In the genomic region with DNA sequence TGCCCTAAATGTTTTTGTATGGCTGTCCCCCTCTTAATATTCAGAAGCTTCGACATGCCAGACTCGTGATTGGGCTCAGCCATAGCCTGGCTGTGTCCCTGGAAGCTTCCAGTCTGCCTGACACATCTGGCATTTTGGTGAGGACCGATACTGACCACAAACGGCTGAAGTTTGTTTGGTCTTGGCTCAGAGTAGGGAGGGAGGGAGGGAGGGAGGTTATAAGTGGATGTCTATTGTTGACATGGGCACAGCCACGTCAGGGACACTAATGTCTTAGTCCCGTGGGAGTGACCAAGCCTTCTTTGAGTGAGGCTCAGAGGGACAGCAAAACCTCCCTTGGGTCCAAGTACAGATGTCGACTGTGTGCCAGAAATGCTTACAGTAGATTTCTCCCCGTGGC, we compare ENCODE assay signal across 16 mouse cellular contexts.
DNase-seq lines count a peak whose midpoint lies in the region; ATAC-seq lines count a peak whose summit lies in the region.
"Had no signal": no experiment of that assay in that cellular context is flagged by ENCODE, and none has a peak within 500 bp of the region (broad histone marks: within the 10 kb centered on the region; RNA-seq: fewer than 3 reads in every experiment).

No protein-coding gene starts in this region.

- H3K9ac ChIP-seq in kidney, embryonic 16.5 days (replicated peaks; ENCODE audit: low read length) = no peak overlapping the region
- no peak overlapping the region for H3K9ac ChIP-seq in kidney, embryonic 14.5 days (ENCODE audit: low read depth, low read length)
- H3K9ac ChIP-seq: heart, embryonic 13.5 days; lung, embryonic 15.5 days had no signal

- no peaks in the 10 kb centered on the region for H3K9me3 ChIP-seq in kidney, embryonic 16.5 days (ENCODE audit: low read length)
- no peaks in the 10 kb centered on the region for H3K9me3 ChIP-seq in kidney, embryonic 14.5 days (ENCODE audit: control insufficient read depth, low read length)
- H3K9me3 ChIP-seq: heart, embryonic 13.5 days; lung, embryonic 15.5 days; midbrain, embryonic 10.5 days had no signal

- DNase-seq in adrenal gland, adult 2 months = peak; percentile 14
- no peak for DNase-seq in adrenal gland, postnatal 25 days
- peak; percentile 83 for DNase-seq in 416B (ENCODE audit: low read depth)
- peak; percentile 31 for DNase-seq in kidney, postnatal 14 days
- no peak for DNase-seq in layer of hippocampus, adult 18-20 months (ENCODE audit: low spot score in 2 of 2)
- DNase-seq in gastrocnemius, adult 18-20 months (ENCODE audit: low spot score) = no peak
- DNase-seq: adrenal gland, postnatal 10 days; cerebellum, adult 8-10 months; gastrocnemius, postnatal 14 days; thymus, postnatal 36 days had no signal

- no peak overlapping the region for H3K4me3 ChIP-seq in kidney, embryonic 16.5 days (ENCODE audit: low read length)
- no peak overlapping the region for H3K4me3 ChIP-seq in kidney, embryonic 14.5 days (ENCODE audit: low read length)
- H3K4me3 ChIP-seq: erythroblast, embryonic 14.5 days; heart, embryonic 13.5 days; lung, embryonic 15.5 days; midbrain, embryonic 10.5 days had no signal

- H3K4me1 ChIP-seq in kidney, embryonic 16.5 days (ENCODE audit: insufficient read depth, low read length) = peaks cover 7% of the 10 kb centered on the region; the same call in 1 of the 2 replicates
- 0 out of 2 replicates have a peak, but pooled peaks cover 5% of the 10 kb centered on the region for H3K4me1 ChIP-seq in kidney, embryonic 14.5 days (ENCODE audit: control insufficient read depth, insufficient read depth, low read length)

- peak; percentile 39; the same call in 1 of the 2 replicates for ATAC-seq in kidney, embryonic 16.5 days (ENCODE audit: low FRiP score, low TSS enrichment)
- ATAC-seq in kidney, embryonic 14.5 days (ENCODE audit: low FRiP score, low TSS enrichment) = no peak

- no peaks in the 10 kb centered on the region for H3K36me3 ChIP-seq in kidney, embryonic 16.5 days (ENCODE audit: insufficient read depth, low read length)
- H3K36me3 ChIP-seq in kidney, embryonic 14.5 days (ENCODE audit: control insufficient read depth, insufficient read depth, low read length) = no peaks in the 10 kb centered on the region
- H3K36me3 ChIP-seq: heart, embryonic 13.5 days; lung, embryonic 15.5 days; midbrain, embryonic 10.5 days had no signal

- H3K4me2 ChIP-seq in kidney, embryonic 16.5 days (replicated peaks; ENCODE audit: low read depth, low read length) = no peak overlapping the region
- H3K4me2 ChIP-seq in kidney, embryonic 14.5 days (replicated peaks; ENCODE audit: low read depth, low read length) = no peak overlapping the region
- H3K4me2 ChIP-seq: heart, embryonic 13.5 days; lung, embryonic 15.5 days had no signal

- H3K27me3 ChIP-seq in kidney, embryonic 16.5 days (ENCODE audit: insufficient read depth, low read length) = no peaks in the 10 kb centered on the region
- no peaks in the 10 kb centered on the region for H3K27me3 ChIP-seq in kidney, embryonic 14.5 days (ENCODE audit: control insufficient read depth, insufficient read depth, low read length)
- H3K27me3 ChIP-seq: heart, embryonic 13.5 days; lung, embryonic 15.5 days had no signal

- peak overlapping the region; percentile 20; the same call in 1 of the 2 replicates for H3K27ac ChIP-seq in kidney, embryonic 16.5 days (ENCODE audit: low read length)
- no peak overlapping the region for H3K27ac ChIP-seq in kidney, embryonic 14.5 days (ENCODE audit: low read depth, low read length)
- H3K27ac ChIP-seq: heart, embryonic 13.5 days; lung, embryonic 15.5 days had no signal

- WGBS in kidney, embryonic 16.5 days = 23% methylated on average over 8 of the region's 8 CpGs
- 31% methylated on average over 8 of the region's 8 CpGs for WGBS in kidney, embryonic 14.5 days

Comparison
In these comparisons a context has a peak if more than half of its experiments do, and no peak if none do; other contexts are left out.
1. DNase-seq: peak in adrenal gland, adult 2 months (single experiment), 416B (single experiment) and kidney, postnatal 14 days (single experiment); none in adrenal gland, postnatal 25 days (single experiment), layer of hippocampus, adult 18-20 months (0 of 2) and gastrocnemius, adult 18-20 months (single experiment).